Mouse (Mus musculus) spleen, adult 2 months (tissue): ENCODE measurements around the gene Cant1. TPM values are rescaled to one million over a fixed set of nuclear protein-coding genes. Genes with fewer than 3 reads are reported as not detected.

ENCODE experiments used
- DNase-seq, 2 experiments: peaks; one replicate each; pipeline versions ENCODE4 v3.0.0 to v3.0.0-alpha.2; 2012 to 2021; ENCODE audit warnings: low spot score in 2 of 2, low read depth in 1 of 2
- H3K27ac ChIP-seq: fragments of 200-500 bp; 2 replicates; pipeline ENCODE4 v1.5.1; 2012; ENCODE audit warnings: low read length, inconsistent platforms; ENCODE audit not compliant: insufficient read depth
- H3K27me3 ChIP-seq: fragments of 200-500 bp; 2 replicates; pipeline ENCODE4 v1.6.1; 2012; ENCODE audit warnings: mild to moderate bottlenecking, moderate library complexity, low read length, inconsistent platforms; ENCODE audit not compliant: control insufficient read depth, insufficient read depth
- H3K36me3 ChIP-seq: fragments of 200-500 bp; 2 replicates; pipeline ENCODE4 v1.6.1; 2012; ENCODE audit warnings: mild to moderate bottlenecking, low read length, inconsistent platforms; ENCODE audit not compliant: control insufficient read depth, insufficient read depth
- H3K4me1 ChIP-seq: fragments of 200-500 bp; 2 replicates; pipeline ENCODE4 v1.6.1; 2011; ENCODE audit warnings: inconsistent platforms; ENCODE audit not compliant: control insufficient read depth, insufficient read depth, insufficient read length
- H3K4me3 ChIP-seq: fragments of 200-500 bp; 2 replicates; pipeline ENCODE4 v1.5.1; 2011; ENCODE audit warnings: mild to moderate bottlenecking, inconsistent platforms; ENCODE audit not compliant: insufficient read depth, insufficient read length; ENCODE audit errors: extremely low read depth
- CTCF ChIP-seq: fragments of 200-500 bp; IDR thresholded peaks from 2 replicates; pipeline ENCODE4 v1.5.1; 2011; ENCODE audit warnings: mild to moderate bottlenecking, inconsistent platforms; ENCODE audit not compliant: insufficient read depth, insufficient read length, insufficient replicate concordance; ENCODE audit errors: extremely low read depth
- POLR2A ChIP-seq: fragments of 200-500 bp; IDR thresholded peaks from 2 replicates; pipeline ENCODE4 v1.6.1; 2011; ENCODE audit warnings: low read depth, low read length, inconsistent platforms
- WGBS: fragments of 180-500 bp; shearing (Covaris S2); methylation state at CpG from one replicate; pipeline ENCODE4 v1.1.7; 2018; 5-methylcytosine and 5-hydroxymethylcytosine counted together
- polyA plus RNA-seq: library from polyadenylated mRNA; depleted of rRNA; stranded (reverse); fragments of >200 nt; gene quantifications from 2 replicates; pipeline ENCODE4 v1.2.3, GENCODE M21; 2012

The Cant1 gene
- polyA plus RNA-seq, 1 experiment = 42.7 TPM

GRCm38 (mm10) chr11:118375881-118376280 is 43.0 kb downstream of the Cant1 start:
- DNase-seq = no peak
- H3K4me3 ChIP-seq = no peak overlapping the region
- TF ChIP-seq POLR2A (no peak), CTCF (no peak)
- no peaks in the 10 kb centered on the region; the same call in 1 of the 2 replicates for H3K4me1 ChIP-seq
- H3K36me3 ChIP-seq = no peaks in the 10 kb centered on the region
- H3K27me3 ChIP-seq = no peaks in the 10 kb centered on the region
- 85% methylated on average over 5 of the region's 5 CpGs for WGBS
- no peak overlapping the region for H3K27ac ChIP-seq

- H3K27me3 ChIP-seq = no peaks in the 10 kb centered on the region
- no peak overlapping the region for H3K27ac ChIP-seq
- no peak for TF ChIP-seq CTCF
- no peak for TF ChIP-seq POLR2A
- no peak overlapping the region for H3K4me3 ChIP-seq
- DNase-seq = no peak
- H3K36me3 ChIP-seq = no peaks in the 10 kb centered on the region
- no peaks in the 10 kb centered on the region; the same call in 1 of the 2 replicates for H3K4me1 ChIP-seq
- WGBS = 85% methylated on average over 8 of the region's 8 CpGs
Observed at GRCm38 (mm10) chr11:118375461-118375860, 43.4 kb downstream of the Cant1 start.

GRCm38 (mm10) chr11:118375006-118375405 is 43.9 kb downstream of the Cant1 start:
- H3K27me3 ChIP-seq = no peaks in the 10 kb centered on the region

GRCm38 (mm10) chr11:118374506-118374905 is 44.4 kb downstream of the Cant1 start:
- TF ChIP-seq POLR2A (no peak), CTCF (no peak)
- 83% methylated on average over 5 of the region's 5 CpGs for WGBS
- Histone ChIP-seq H3K4me1 (no peaks in the 10 kb centered on the region; the same call in 1 of the 2 replicates), H3K36me3 (no peaks in the 10 kb centered on the region), H3K27ac (no peak overlapping the region), H3K4me3 (no peak overlapping the region), H3K27me3 (no peaks in the 10 kb centered on the region)
- no peak for DNase-seq

More at GRCm38 (mm10) chr11:118375006-118375405, 43.9 kb downstream of the Cant1 start:
- Histone ChIP-seq H3K4me1 (no peaks in the 10 kb centered on the region; the same call in 1 of the 2 replicates), H3K4me3 (no peak overlapping the region), H3K27ac (no peak overlapping the region), H3K36me3 (no peaks in the 10 kb centered on the region)
- no peak for DNase-seq
- TF ChIP-seq CTCF = no peak
- no peak for TF ChIP-seq POLR2A

GRCm38 (mm10) chr11:118372641-118373040 is 46.2 kb downstream of the Cant1 start:
- H3K27ac ChIP-seq = no peak overlapping the region
- DNase-seq = no peak
- TF ChIP-seq CTCF (no peak), POLR2A (no peak)
- H3K4me3 ChIP-seq = no peak overlapping the region
- no peaks in the 10 kb centered on the region for H3K4me1 ChIP-seq
- H3K36me3 ChIP-seq = no peaks in the 10 kb centered on the region
- no peaks in the 10 kb centered on the region for H3K27me3 ChIP-seq
- 79% methylated on average over 7 of the region's 7 CpGs for WGBS

GRCm38 (mm10) chr11:118371876-118372275 is 47.0 kb downstream of the Cant1 start:
- TF ChIP-seq CTCF (no peak), POLR2A (no peak)
- Histone ChIP-seq H3K36me3 (no peaks in the 10 kb centered on the region), H3K27ac (no peak overlapping the region), H3K4me3 (no peak overlapping the region), H3K27me3 (no peaks in the 10 kb centered on the region), H3K4me1 (no peaks in the 10 kb centered on the region)
- WGBS = 92% methylated on average over 7 of the region's 7 CpGs
- DNase-seq = no peak

GRCm38 (mm10) chr11:118369657-118370056 is 49.2 kb downstream of the Cant1 start:
- no peaks in the 10 kb centered on the region for H3K4me1 ChIP-seq
- TF ChIP-seq CTCF (no peak), POLR2A (no peak)
- WGBS = 69% methylated on average over 8 of the region's 8 CpGs
- no peak overlapping the region for H3K27ac ChIP-seq
- no peak overlapping the region for H3K4me3 ChIP-seq
- no peaks in the 10 kb centered on the region for H3K36me3 ChIP-seq
- no peaks in the 10 kb centered on the region for H3K27me3 ChIP-seq
- no peak for DNase-seq
